Mouse (Mus musculus): ENCODE data around the gene Lfng. TPM values are rescaled to one million over a fixed set of nuclear protein-coding genes. Genes with fewer than 3 reads are reported as not detected.
A peak's percentile ranks its signal among the peaks of the same experiment; 100 is the strongest.

Gene Lfng
- total RNA-seq, 2 experiments from 2014 or later, result 35.8 to 39.7 TPM

GRCm38 (mm10) chr5:140615321-140616109 lies 8.4 kb downstream of the Lfng start:
- no peak for DNase-seq (ENCODE audit: low spot score in 2 of 2)

GRCm38 (mm10) chr5:140616110-140616503 lies 9.0 kb downstream of the Lfng start:
- DNase-seq (ENCODE audit: low spot score in 2 of 2), result no peak

GRCm38 (mm10) chr5:140616691-140617090 lies 9.6 kb downstream of the Lfng start:
- no peak for DNase-seq (ENCODE audit: low spot score in 2 of 2)

- no peak for DNase-seq (ENCODE audit: low spot score in 2 of 2)
Observed at GRCm38 (mm10) chr5:140617714-140618113, 10.6 kb downstream of the Lfng start.

- DNase-seq (ENCODE audit: low spot score in 2 of 2), result peak; percentile 80
Observed at GRCm38 (mm10) chr5:140619151-140619771, 12.1 kb downstream of the Lfng start.

GRCm38 (mm10) chr5:140619895-140620736 lies 13.0 kb downstream of the Lfng start:
- DNase-seq (ENCODE audit: low spot score in 2 of 2), result no peak

GRCm38 (mm10) chr5:140621092-140621491 lies 14.0 kb downstream of the Lfng start:
- no peak for DNase-seq (ENCODE audit: low spot score in 2 of 2)

- DNase-seq (ENCODE audit: low spot score in 2 of 2), result no peak
Observed at GRCm38 (mm10) chr5:140621517-140621916, 14.4 kb downstream of the Lfng start.

- no peak for DNase-seq (ENCODE audit: low spot score in 2 of 2)
Observed at GRCm38 (mm10) chr5:140622978-140623670, 16.0 kb downstream of the Lfng start.

GRCm38 (mm10) chr5:140623791-140624190 lies 16.7 kb downstream of the Lfng start:
- no peak for DNase-seq (ENCODE audit: low spot score in 2 of 2)

- DNase-seq (ENCODE audit: low spot score in 2 of 2), result no peak
Observed at GRCm38 (mm10) chr5:140624238-140624637, 17.1 kb downstream of the Lfng start.

- no peak for DNase-seq (ENCODE audit: low spot score in 2 of 2)
Observed at GRCm38 (mm10) chr5:140624961-140625360, 17.8 kb downstream of the Lfng start.

GRCm38 (mm10) chr5:140627580-140627979 lies 20.5 kb downstream of the Lfng start:
- no peak for DNase-seq (ENCODE audit: low spot score in 2 of 2)

- no peak for DNase-seq (ENCODE audit: low spot score in 2 of 2)
Observed at GRCm38 (mm10) chr5:140628995-140629394, 21.9 kb downstream of the Lfng start.

GRCm38 (mm10) chr5:140633432-140633831 lies 26.3 kb downstream of the Lfng start:
- peak in 1 of 2 experiments; percentile 72 for DNase-seq (ENCODE audit: low spot score in 2 of 2)

GRCm38 (mm10) chr5:140634798-140635722 lies 27.9 kb downstream of the Lfng start:
- DNase-seq (ENCODE audit: low spot score in 2 of 2), result peak in 1 of 2 experiments; percentile 73

- no peak for DNase-seq (ENCODE audit: low spot score in 2 of 2)
Observed at GRCm38 (mm10) chr5:140636316-140637057, 29.4 kb downstream of the Lfng start.

GRCm38 (mm10) chr5:140637058-140637410 lies 29.9 kb downstream of the Lfng start:
- DNase-seq (ENCODE audit: low spot score in 2 of 2), result peak; percentile 80 to 87

- no peak for DNase-seq (ENCODE audit: low spot score in 2 of 2)
Observed at GRCm38 (mm10) chr5:140637989-140638388, 30.9 kb downstream of the Lfng start.
